Mouse (Mus musculus) CD4-positive, CD25-positive, alpha-beta regulatory T cell, adult 4 months (primary cell): ENCODE measurements around the gene Tgfb1i1. TPM values are rescaled to one million over a fixed set of nuclear protein-coding genes. Genes with fewer than 3 reads are reported as not detected.

ENCODE experiments used
- ATAC-seq: one replicate; pipeline ENCODE4 v1.8.0; 2017
- polyA plus RNA-seq, 2 experiments: library from polyadenylated mRNA; unstranded; fragments of 100-300 nt; shearing (Covaris generic); gene quantifications; one replicate each; pipeline ENCODE4 v1.2.1; 2017

The Tgfb1i1 gene
- 1 to 10 TPM; 1.2 to 1.8 TPM for polyA plus RNA-seq

- no peak for ATAC-seq
Observed at GRCm38 (mm10) chr7:128246496-128247391, at the start of gene Tgfb1i1. Gene Tgfb1i1, plus strand, starts transcription at chr7:128246812.

GRCm38 (mm10) chr7:128201607-128202006, 45.0 kb upstream of the Tgfb1i1 start:
- ATAC-seq: no peak

GRCm38 (mm10) chr7:128203071-128203470, 43.5 kb upstream of the Tgfb1i1 start:
- ATAC-seq: no peak

- no peak for ATAC-seq
Observed at GRCm38 (mm10) chr7:128204179-128204578, 42.4 kb upstream of the Tgfb1i1 start.

- no peak for ATAC-seq
Observed at GRCm38 (mm10) chr7:128205695-128206094, 40.9 kb upstream of the Tgfb1i1 start.

GRCm38 (mm10) chr7:128206152-128206551, 40.5 kb upstream of the Tgfb1i1 start, which contains the start of gene Cox6a2:
Gene Cox6a2, minus strand, starts transcription at chr7:128206387.
- no peak for ATAC-seq

GRCm38 (mm10) chr7:128208187-128208586, 38.4 kb upstream of the Tgfb1i1 start:
- ATAC-seq: peak; percentile 71

- no peak for ATAC-seq
Observed at GRCm38 (mm10) chr7:128209826-128210225, 36.8 kb upstream of the Tgfb1i1 start.

- ATAC-seq: no peak
Observed at GRCm38 (mm10) chr7:128219952-128220351, 26.7 kb upstream of the Tgfb1i1 start.

- no peak for ATAC-seq
Observed at GRCm38 (mm10) chr7:128220936-128221335, 25.7 kb upstream of the Tgfb1i1 start.

GRCm38 (mm10) chr7:128231741-128232140, 14.9 kb upstream of the Tgfb1i1 start:
- ATAC-seq: no peak

- ATAC-seq: no peak
Observed at GRCm38 (mm10) chr7:128234796-128235195, 11.8 kb upstream of the Tgfb1i1 start.

GRCm38 (mm10) chr7:128235481-128235880, 11.1 kb upstream of the Tgfb1i1 start:
- ATAC-seq: no peak

GRCm38 (mm10) chr7:128236426-128236825, 10.2 kb upstream of the Tgfb1i1 start:
- no peak for ATAC-seq

- peak; percentile 16 for ATAC-seq
Observed at GRCm38 (mm10) chr7:128236856-128237592, 9.6 kb upstream of the Tgfb1i1 start, which contains the start of gene Armc5. Gene Armc5, plus strand, starts transcription at chr7:128237342.

- ATAC-seq: no peak
Observed at GRCm38 (mm10) chr7:128237593-128237926, 9.1 kb upstream of the Tgfb1i1 start.

GRCm38 (mm10) chr7:128237927-128238778, 8.5 kb upstream of the Tgfb1i1 start, which contains the start of gene 9130023H24Rik:
Gene 9130023H24Rik, minus strand, starts transcription at chr7:128238031.
- ATAC-seq: peak; percentile 79

GRCm38 (mm10) chr7:128238991-128239390, 7.6 kb upstream of the Tgfb1i1 start:
- peak; percentile 10 for ATAC-seq

GRCm38 (mm10) chr7:128240131-128240784, 6.4 kb upstream of the Tgfb1i1 start:
- ATAC-seq: no peak

- no peak for ATAC-seq
Observed at GRCm38 (mm10) chr7:128242331-128242730, 4.3 kb upstream of the Tgfb1i1 start.

- ATAC-seq: no peak
Observed at GRCm38 (mm10) chr7:128243921-128244320, 2.7 kb upstream of the Tgfb1i1 start.
